Mouse (Mus musculus): ENCODE results near the gene Gtf2f2. TPM values are rescaled to one million over a fixed set of nuclear protein-coding genes. Genes with fewer than 3 reads are reported as not detected.

Gene Gtf2f2
- polyA plus RNA-seq, 1 experiment from 2014 or later, result 39.2 TPM

Other genes with a start within 250 kb of the Gtf2f2 start
- gene Slc25a30, start 223.8 kb downstream of the Gtf2f2 start, polyA plus RNA-seq (2015; fragmentation: Nextera tagmentation; extraction: Ambion mirVana), result 8.9 and 11.0 TPM in 2 replicates
- gene Tpt1, start 165.8 kb downstream of the Gtf2f2 start, polyA plus RNA-seq (2015; fragmentation: Nextera tagmentation; extraction: Ambion mirVana), result 606 and 643 TPM in 2 replicates
- gene Kctd4, start 55.9 kb downstream of the Gtf2f2 start, polyA plus RNA-seq (2015; fragmentation: Nextera tagmentation; extraction: Ambion mirVana), result 9.3 and 9.7 TPM in 2 replicates
- gene Gpalpp1, start 99.9 kb upstream of the Gtf2f2 start, polyA plus RNA-seq (2015; fragmentation: Nextera tagmentation; extraction: Ambion mirVana), result 13.1 and 14.1 TPM in 2 replicates
- 13.4 and 13.8 TPM in 2 replicates for gene Nufip1, start 100.0 kb upstream of the Gtf2f2 start, polyA plus RNA-seq (2015; fragmentation: Nextera tagmentation; extraction: Ambion mirVana)

Measured in midbrain, embryonic 16.5 days (tissue).